Mouse (Mus musculus): ENCODE data around the gene Scand1. TPM values are rescaled to one million over a fixed set of nuclear protein-coding genes. Genes with fewer than 3 reads are reported as not detected.

The Scand1 gene
- polyA plus RNA-seq, 1 experiment from 2014 or later, result 119 TPM

GRCm38 (mm10) chr2:156305818-156306217 is 6.7 kb downstream of the Scand1 start:
- Histone ChIP-seq H3K27me3 (no peaks in the 10 kb centered on the region), H3K9ac (replicated peaks) (no peak overlapping the region), H3K4me1 (no peaks in the 10 kb centered on the region), H3K4me3 (no peak overlapping the region), H3K4me2 (replicated peaks) (no peak overlapping the region), H3K36me3 (peaks cover 49% of the 10 kb centered on the region), H3K9me3 (no peaks in the 10 kb centered on the region), H3K27ac (replicated peaks) (no peak overlapping the region)
- whole genome bisulfite sequencing, result 88% methylated on average over 2 of the region's 2 CpGs
- no peak for ATAC-seq (ENCODE audit: low FRiP score, low read depth)

DNA sequence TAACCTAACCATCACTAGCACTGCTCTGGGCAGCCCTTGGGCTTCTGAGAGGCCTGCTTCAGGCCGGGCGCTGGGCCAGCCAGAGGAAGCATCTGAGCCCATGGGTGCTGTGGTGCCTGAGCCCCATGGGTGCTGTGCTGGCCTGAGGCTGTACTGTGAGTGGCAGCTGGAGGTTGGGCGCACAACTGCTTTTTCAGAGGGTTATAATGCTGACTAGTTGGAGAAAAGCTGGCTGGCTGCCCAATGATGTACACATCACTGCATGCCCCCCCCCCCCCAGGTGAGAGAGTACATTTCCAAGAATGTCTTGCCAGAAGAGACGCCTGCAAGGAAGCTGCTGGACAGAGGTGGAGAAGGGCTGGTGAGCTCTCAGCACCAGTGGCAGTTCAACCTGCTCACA is 8.2 kb downstream of the Scand1 start:
- Histone ChIP-seq H3K36me3 (peaks cover 55% of the 10 kb centered on the region), H3K9me3 (no peaks in the 10 kb centered on the region)

GRCm38 (mm10) chr2:156302063-156302462 is 10.4 kb downstream of the Scand1 start:
- H3K4me3 ChIP-seq, result no peak overlapping the region
- H3K27ac ChIP-seq (replicated peaks), result no peak overlapping the region
- no peak overlapping the region for H3K4me2 ChIP-seq (replicated peaks)
- no peak for ATAC-seq (ENCODE audit: low FRiP score, low read depth)
- H3K4me1 ChIP-seq, result no peaks in the 10 kb centered on the region
- 95% methylated on average over 4 of the region's 4 CpGs for WGBS
- no peak overlapping the region for H3K9ac ChIP-seq (replicated peaks)
- H3K36me3 ChIP-seq, result peaks cover 69% of the 10 kb centered on the region
- no peaks in the 10 kb centered on the region for H3K9me3 ChIP-seq
- no peaks in the 10 kb centered on the region for H3K27me3 ChIP-seq

More for the DNA sequence above, 8.2 kb downstream of the Scand1 start:
- no peak for ATAC-seq (ENCODE audit: low FRiP score, low read depth)
- H3K9ac ChIP-seq (replicated peaks), result no peak overlapping the region
- H3K27me3 ChIP-seq, result no peaks in the 10 kb centered on the region
- H3K4me1 ChIP-seq, result no peaks in the 10 kb centered on the region
- H3K4me2 ChIP-seq (replicated peaks), result no peak overlapping the region
- no peak overlapping the region for H3K4me3 ChIP-seq
- 98% methylated on average over 4 of the region's 4 CpGs for WGBS
- no peak overlapping the region for H3K27ac ChIP-seq (replicated peaks)

- Histone ChIP-seq H3K9ac (replicated peaks) (no peak overlapping the region), H3K27ac (replicated peaks) (no peak overlapping the region), H3K36me3 (peaks cover 86% of the 10 kb centered on the region), H3K4me1 (no peaks in the 10 kb centered on the region), H3K4me3 (no peak overlapping the region), H3K4me2 (replicated peaks) (no peak overlapping the region), H3K9me3 (no peaks in the 10 kb centered on the region), H3K27me3 (no peaks in the 10 kb centered on the region)
- WGBS, result 89% methylated on average over 7 of the region's 7 CpGs
- ATAC-seq (ENCODE audit: low FRiP score, low read depth), result no peak
Observed at GRCm38 (mm10) chr2:156298458-156298857, 14.0 kb downstream of the Scand1 start.

DNA sequence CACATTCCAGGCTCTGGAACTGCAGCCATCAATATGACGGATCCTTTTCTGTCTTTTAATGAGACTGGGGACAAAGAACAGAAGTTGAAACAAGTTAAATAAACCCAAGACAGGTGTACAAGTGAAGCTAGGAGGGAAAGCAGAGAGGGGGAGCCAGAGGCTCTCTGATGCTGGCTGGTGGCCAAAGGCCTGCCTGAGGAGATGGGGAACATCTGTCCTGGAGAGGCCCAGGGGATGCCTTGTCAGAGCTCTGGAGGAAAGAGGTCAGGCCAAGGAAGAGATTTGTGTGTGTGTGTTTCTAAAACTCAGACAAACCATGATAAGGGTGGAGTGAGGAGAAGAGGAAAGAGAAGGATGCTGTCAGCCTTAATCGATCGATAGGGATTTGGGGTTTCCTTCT is 14.9 kb downstream of the Scand1 start:
- peaks cover 88% of the 10 kb centered on the region for H3K36me3 ChIP-seq
- no peak overlapping the region for H3K27ac ChIP-seq (replicated peaks)
- no peak overlapping the region for H3K4me3 ChIP-seq
- no peak for ATAC-seq (ENCODE audit: low FRiP score, low read depth)
- H3K9ac ChIP-seq (replicated peaks), result no peak overlapping the region
- WGBS, result 96% methylated on average over 3 of the region's 3 CpGs
- no peaks in the 10 kb centered on the region for H3K27me3 ChIP-seq
- H3K9me3 ChIP-seq, result no peaks in the 10 kb centered on the region
- no peaks in the 10 kb centered on the region for H3K4me1 ChIP-seq
- no peak overlapping the region for H3K4me2 ChIP-seq (replicated peaks)

DNA sequence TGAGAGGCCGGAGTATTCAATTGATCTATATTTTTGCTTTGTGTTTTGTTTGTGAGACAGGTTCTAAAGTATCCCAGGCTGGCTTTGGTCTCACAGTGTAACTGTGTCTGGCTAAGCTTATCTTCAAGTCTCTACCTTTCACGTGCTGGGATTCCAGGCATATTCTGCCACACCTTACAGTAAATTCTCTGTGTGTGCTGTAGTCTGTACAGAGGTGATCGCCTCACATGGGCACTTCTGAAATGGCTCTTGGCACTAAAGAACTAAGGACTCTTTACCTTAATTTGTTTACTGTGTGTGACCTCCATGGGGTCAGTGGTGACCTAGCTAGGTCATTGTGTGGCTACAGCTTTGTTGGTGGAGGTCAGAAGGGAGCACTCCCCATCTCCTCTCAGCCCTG is 16.3 kb downstream of the Scand1 start:
- no peak for ATAC-seq (ENCODE audit: low FRiP score, low read depth)
- 98% methylated on average over 3 of the region's 3 CpGs for WGBS

GRCm38 (mm10) chr2:156295601-156296063 is 16.9 kb downstream of the Scand1 start:
- Histone ChIP-seq H3K27ac (replicated peaks) (no peak overlapping the region), H3K9ac (replicated peaks) (no peak overlapping the region), H3K4me2 (replicated peaks) (no peak overlapping the region), H3K4me3 (no peak overlapping the region), H3K4me1 (no peaks in the 10 kb centered on the region), H3K27me3 (no peaks in the 10 kb centered on the region), H3K36me3 (peaks cover 80% of the 10 kb centered on the region), H3K9me3 (no peaks in the 10 kb centered on the region)
- ATAC-seq (ENCODE audit: low FRiP score, low read depth), result no peak
- WGBS, result 94% methylated on average over 2 of the region's 2 CpGs

More for the DNA sequence above, 16.3 kb downstream of the Scand1 start:
- H3K36me3 ChIP-seq, result peaks cover 80% of the 10 kb centered on the region
- H3K4me1 ChIP-seq, result no peaks in the 10 kb centered on the region
- H3K4me2 ChIP-seq (replicated peaks), result no peak overlapping the region
- H3K9me3 ChIP-seq, result no peaks in the 10 kb centered on the region
- no peaks in the 10 kb centered on the region for H3K27me3 ChIP-seq
- no peak overlapping the region for H3K9ac ChIP-seq (replicated peaks)
- H3K27ac ChIP-seq (replicated peaks), result no peak overlapping the region
- no peak overlapping the region for H3K4me3 ChIP-seq

GRCm38 (mm10) chr2:156291998-156292397 is 20.5 kb downstream of the Scand1 start:
- H3K9me3 ChIP-seq, result no peaks in the 10 kb centered on the region
- no peak overlapping the region for H3K27ac ChIP-seq (replicated peaks)
- H3K4me2 ChIP-seq (replicated peaks), result no peak overlapping the region
- H3K36me3 ChIP-seq, result peaks cover 68% of the 10 kb centered on the region
- H3K4me1 ChIP-seq, result no peaks in the 10 kb centered on the region
- no peak overlapping the region for H3K9ac ChIP-seq (replicated peaks)
- H3K4me3 ChIP-seq, result no peak overlapping the region
- ATAC-seq (ENCODE audit: low FRiP score, low read depth), result no peak
- WGBS, result 89% methylated on average over 1 of the region's 1 CpGs
- H3K27me3 ChIP-seq, result no peaks in the 10 kb centered on the region

- 87% methylated on average over 2 of the region's 2 CpGs for WGBS
- ATAC-seq (ENCODE audit: low FRiP score, low read depth), result no peak
- no peak overlapping the region for H3K27ac ChIP-seq (replicated peaks)
- H3K4me1 ChIP-seq, result no peaks in the 10 kb centered on the region
- H3K27me3 ChIP-seq, result no peaks in the 10 kb centered on the region
- no peak overlapping the region for H3K9ac ChIP-seq (replicated peaks)
- no peak overlapping the region for H3K4me3 ChIP-seq
- H3K4me2 ChIP-seq (replicated peaks), result no peak overlapping the region
- peaks cover 60% of the 10 kb centered on the region for H3K36me3 ChIP-seq
- H3K9me3 ChIP-seq, result no peaks in the 10 kb centered on the region
Observed at GRCm38 (mm10) chr2:156289552-156290160, 22.8 kb downstream of the Scand1 start.

DNA sequence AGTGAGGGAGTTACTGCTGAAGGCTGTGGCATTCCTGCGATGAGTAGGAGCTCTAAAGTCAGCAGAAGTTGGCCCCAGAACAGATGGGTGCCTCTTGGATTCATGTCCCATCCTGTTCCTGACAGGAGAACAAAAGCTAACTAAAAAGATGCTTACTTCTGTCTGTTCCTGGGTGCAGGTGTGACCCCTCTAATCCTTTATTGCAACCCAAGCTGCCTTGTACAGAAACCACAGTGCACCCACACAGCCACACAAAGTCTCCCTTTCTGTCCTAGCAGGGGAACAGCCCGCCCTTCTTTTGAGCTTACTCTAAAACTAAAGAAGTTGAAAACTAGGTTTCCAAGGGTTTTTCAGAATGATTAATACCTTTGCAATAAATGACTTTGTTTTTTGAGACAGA is 24.3 kb downstream of the Scand1 start:
- no peak overlapping the region for H3K4me3 ChIP-seq
- no peaks in the 10 kb centered on the region for H3K4me1 ChIP-seq
- peaks cover 50% of the 10 kb centered on the region for H3K36me3 ChIP-seq
- H3K27ac ChIP-seq (replicated peaks), result no peak overlapping the region
- H3K9me3 ChIP-seq, result no peaks in the 10 kb centered on the region
- ATAC-seq (ENCODE audit: low FRiP score, low read depth), result no peak
- no peaks in the 10 kb centered on the region for H3K27me3 ChIP-seq
- WGBS, result 94% methylated on average over 2 of the region's 2 CpGs
- no peak overlapping the region for H3K9ac ChIP-seq (replicated peaks)
- H3K4me2 ChIP-seq (replicated peaks), result no peak overlapping the region

DNA sequence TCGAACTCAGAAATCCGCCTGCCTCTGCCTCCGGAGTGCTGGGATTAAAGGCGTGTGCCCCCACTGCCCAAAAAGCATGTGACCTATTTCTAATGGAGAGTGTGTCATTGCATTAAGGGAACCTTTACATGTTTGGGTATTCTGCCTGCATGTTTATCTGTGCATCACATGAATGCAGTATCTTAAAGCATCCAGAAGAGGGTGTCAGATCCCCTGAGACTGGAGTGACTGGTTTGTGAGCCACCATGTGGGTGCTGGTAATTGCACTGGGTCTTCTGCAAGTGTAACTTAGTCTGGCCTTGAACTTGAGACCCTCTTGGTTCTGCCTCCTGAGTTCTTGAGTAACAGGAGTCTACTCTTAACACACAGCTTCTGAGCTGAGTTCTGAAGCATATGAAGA is 25.8 kb downstream of the Scand1 start:
- H3K27ac ChIP-seq (replicated peaks), result no peak overlapping the region
- H3K36me3 ChIP-seq, result peaks cover 50% of the 10 kb centered on the region
- no peak overlapping the region for H3K4me2 ChIP-seq (replicated peaks)
- no peaks in the 10 kb centered on the region for H3K9me3 ChIP-seq
- ATAC-seq (ENCODE audit: low FRiP score, low read depth), result no peak
- 96% methylated on average over 4 of the region's 4 CpGs for WGBS
- no peak overlapping the region for H3K9ac ChIP-seq (replicated peaks)
- H3K27me3 ChIP-seq, result no peaks in the 10 kb centered on the region
- no peak overlapping the region for H3K4me3 ChIP-seq
- H3K4me1 ChIP-seq, result no peaks in the 10 kb centered on the region

- WGBS, result 67% methylated on average over 2 of the region's 2 CpGs
- no peak overlapping the region for H3K27ac ChIP-seq (replicated peaks)
- ATAC-seq (ENCODE audit: low FRiP score, low read depth), result no peak
- no peaks in the 10 kb centered on the region for H3K9me3 ChIP-seq
- no peaks in the 10 kb centered on the region for H3K4me1 ChIP-seq
- H3K27me3 ChIP-seq, result no peaks in the 10 kb centered on the region
- H3K4me2 ChIP-seq (replicated peaks), result no peak overlapping the region
- no peak overlapping the region for H3K9ac ChIP-seq (replicated peaks)
- H3K36me3 ChIP-seq, result peaks cover 42% of the 10 kb centered on the region
- H3K4me3 ChIP-seq, result no peak overlapping the region
Observed at GRCm38 (mm10) chr2:156285161-156285560, 27.3 kb downstream of the Scand1 start.

- Histone ChIP-seq H3K36me3 (peaks cover 35% of the 10 kb centered on the region), H3K9ac (replicated peaks) (no peak overlapping the region), H3K27me3 (no peaks in the 10 kb centered on the region), H3K4me1 (no peaks in the 10 kb centered on the region), H3K4me3 (no peak overlapping the region), H3K9me3 (no peaks in the 10 kb centered on the region), H3K27ac (replicated peaks) (no peak overlapping the region), H3K4me2 (replicated peaks) (no peak overlapping the region)
- ATAC-seq (ENCODE audit: low FRiP score, low read depth), result no peak
- 83% methylated on average over 4 of the region's 4 CpGs for WGBS
Observed at GRCm38 (mm10) chr2:156281227-156281626, 31.3 kb downstream of the Scand1 start.

All from midbrain, embryonic 12.5 days (tissue).